Mouse (Mus musculus): Measurements from ENCODE around the gene Cacnb3. TPM values are rescaled to one million over a fixed set of nuclear protein-coding genes. Genes with fewer than 3 reads are reported as not detected.

Cacnb3 gene
- polyA plus RNA-seq, 1 experiment from 2014 or later = 43.1 TPM

DNA sequence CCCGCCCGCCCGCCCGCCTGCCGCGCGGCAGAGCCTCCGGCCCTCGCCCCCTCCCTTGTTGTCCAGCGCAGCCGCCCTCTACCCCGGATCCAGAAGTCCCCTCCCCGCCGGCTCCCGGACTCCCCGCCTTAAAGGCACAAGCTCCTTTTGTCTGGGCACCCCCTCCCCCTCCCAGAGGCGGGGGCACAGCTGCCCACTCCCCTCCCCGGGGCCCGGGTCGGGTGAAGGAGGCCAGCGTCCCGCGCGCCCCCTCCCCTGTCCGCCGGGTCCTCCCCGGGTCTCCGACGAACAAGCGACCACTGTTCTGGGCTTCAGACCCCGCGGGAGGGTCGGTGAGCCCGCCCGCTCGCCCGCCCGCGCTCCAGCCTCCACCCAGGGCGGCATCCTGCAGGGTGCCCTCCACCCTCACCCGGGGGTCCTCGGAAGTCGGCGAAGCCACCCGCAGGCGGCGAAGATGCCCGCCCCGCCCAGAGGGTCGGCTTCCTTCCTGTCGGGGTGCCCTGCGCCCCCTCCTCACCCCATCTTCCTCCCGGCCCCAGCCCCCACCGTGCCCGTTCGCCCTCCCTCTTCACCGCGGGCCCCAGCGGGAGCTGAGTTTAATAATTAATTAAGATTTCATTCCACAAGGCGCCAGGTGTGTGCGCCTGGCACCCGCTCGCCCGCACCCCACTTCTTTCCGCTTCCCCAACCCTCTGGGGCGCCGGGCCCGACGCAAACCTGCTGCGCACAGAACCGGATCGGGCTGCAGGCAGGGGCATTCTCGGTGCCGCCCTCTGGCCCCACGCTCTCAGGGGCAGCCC lies 21.1 kb upstream of the Cacnb3 start, which contains the start of gene Adcy6:
Gene Adcy6 (minus strand): TSS at position 746 of the 800 bp plus-strand sequence.
- Histone ChIP-seq H3K4me2 (peak within 1 kb of the TSS; percentile 94), H3K27me3 (no peaks in the 10 kb centered on the region), H3K4me1 (replicated peaks) (peaks cover 29% of the 10 kb centered on the region), H3K27ac (peak within 1 kb of the TSS; percentile 94), H3K36me3 (peaks cover 17% of the 10 kb centered on the region), H3K9ac (replicated peaks) (peak within 1 kb of the TSS; percentile 91), H3K9me3 (no peaks in the 10 kb centered on the region), H3K4me3 (replicated peaks) (peak within 1 kb of the TSS; percentile 83)
- under 1% methylated on average over 71 of the region's 75 CpGs for WGBS
- ATAC-seq (ENCODE audit: insufficient number of reproducible peaks, insufficient read depth, low FRiP score, low TSS enrichment, low read depth) = peak; percentile 71

DNA sequence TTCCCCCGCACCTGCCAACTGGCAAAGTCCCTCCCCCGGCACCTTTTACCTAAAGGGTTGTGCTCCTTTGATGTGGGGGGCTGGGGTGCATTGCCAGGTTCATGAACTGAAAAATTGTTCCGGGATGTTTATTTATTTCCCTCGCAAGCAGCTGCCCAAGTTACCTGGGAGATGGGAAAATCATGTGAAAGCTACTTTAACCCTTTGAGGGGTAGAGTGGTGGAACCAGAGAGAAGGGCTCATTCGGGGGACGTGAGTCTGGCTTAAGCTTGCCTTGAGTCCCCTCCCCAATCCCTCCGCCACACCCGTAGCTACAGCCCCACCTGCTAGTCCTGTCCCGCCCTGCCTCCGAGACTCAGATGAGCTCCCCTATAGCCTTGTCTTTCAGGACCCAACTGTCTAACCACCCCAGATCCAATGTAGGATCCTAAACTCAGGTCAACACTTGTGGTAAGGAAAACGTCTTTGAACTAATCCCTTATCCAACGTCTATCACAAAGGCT lies 20.5 kb upstream of the Cacnb3 start:
- peak overlapping the region; percentile 94 for H3K4me2 ChIP-seq
- no peaks in the 10 kb centered on the region for H3K27me3 ChIP-seq
- under 1% methylated on average over 12 of the region's 12 CpGs for WGBS
- H3K27ac ChIP-seq = peak overlapping the region; percentile 94
- H3K4me3 ChIP-seq (replicated peaks) = peak overlapping the region; percentile 83
- ATAC-seq (ENCODE audit: insufficient number of reproducible peaks, insufficient read depth, low FRiP score, low TSS enrichment, low read depth) = no peak
- peak overlapping the region; percentile 91 for H3K9ac ChIP-seq (replicated peaks)
- peaks cover 35% of the 10 kb centered on the region for H3K4me1 ChIP-seq (replicated peaks)
- H3K9me3 ChIP-seq = no peaks in the 10 kb centered on the region
- H3K36me3 ChIP-seq = peaks cover 13% of the 10 kb centered on the region

DNA sequence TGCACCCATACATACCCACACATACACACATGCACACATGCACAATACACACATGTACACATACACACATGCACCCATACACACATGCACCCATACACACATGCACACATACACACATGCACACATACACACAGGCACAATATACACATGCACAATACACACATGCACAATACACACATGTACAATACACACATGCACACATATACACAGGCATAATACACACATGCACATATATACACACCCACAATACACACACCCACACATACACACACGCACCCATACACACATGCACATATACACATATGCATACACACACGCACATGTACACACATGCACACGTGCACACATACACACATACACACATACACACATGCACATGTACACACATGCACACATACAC lies 18.4 kb upstream of the Cacnb3 start:
- Histone ChIP-seq H3K36me3 (no peaks in the 10 kb centered on the region), H3K4me3 (replicated peaks) (no peak overlapping the region), H3K27ac (no peak overlapping the region), H3K27me3 (no peaks in the 10 kb centered on the region), H3K4me2 (no peak overlapping the region), H3K9me3 (no peaks in the 10 kb centered on the region), H3K9ac (replicated peaks) (no peak overlapping the region), H3K4me1 (replicated peaks) (peaks cover 43% of the 10 kb centered on the region)
- 97% methylated on average over 3 of the region's 3 CpGs for WGBS
- no peak for ATAC-seq (ENCODE audit: insufficient number of reproducible peaks, insufficient read depth, low FRiP score, low TSS enrichment, low read depth)

DNA sequence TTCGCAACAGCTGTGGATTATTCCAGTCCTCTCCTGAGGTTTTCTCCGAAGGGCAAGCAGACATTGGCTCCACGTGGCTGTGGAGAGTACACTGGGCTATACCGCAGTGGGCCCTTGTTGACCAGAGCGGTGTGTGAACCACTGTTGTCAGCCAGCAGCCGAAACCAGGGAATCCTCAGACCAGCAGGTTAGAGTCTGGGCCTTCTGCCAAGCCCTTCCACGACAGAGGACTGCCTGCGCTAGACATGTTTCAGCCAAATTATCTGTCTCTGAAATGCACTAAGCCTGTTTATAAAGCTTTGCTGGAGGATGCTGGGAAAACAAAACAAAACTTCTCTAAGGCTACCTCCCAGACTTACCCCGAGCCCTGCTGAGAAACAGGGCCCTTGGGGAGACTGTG lies 16.1 kb upstream of the Cacnb3 start:
- H3K36me3 ChIP-seq = no peaks in the 10 kb centered on the region
- peaks cover 30% of the 10 kb centered on the region for H3K4me1 ChIP-seq (replicated peaks)
- no peak for ATAC-seq (ENCODE audit: insufficient number of reproducible peaks, insufficient read depth, low FRiP score, low TSS enrichment, low read depth)
- H3K27me3 ChIP-seq = 0 out of 2 replicates have a peak, but pooled peaks cover 3% of the 10 kb centered on the region
- H3K9ac ChIP-seq (replicated peaks) = no peak overlapping the region
- 45% methylated on average over 9 of the region's 9 CpGs for WGBS
- no peak overlapping the region for H3K4me3 ChIP-seq (replicated peaks)
- H3K27ac ChIP-seq = peak overlapping the region; percentile 80
- H3K9me3 ChIP-seq = no peaks in the 10 kb centered on the region; the same call in 1 of the 2 replicates
- H3K4me2 ChIP-seq = no peak overlapping the region; the same call in 1 of the 2 replicates

DNA sequence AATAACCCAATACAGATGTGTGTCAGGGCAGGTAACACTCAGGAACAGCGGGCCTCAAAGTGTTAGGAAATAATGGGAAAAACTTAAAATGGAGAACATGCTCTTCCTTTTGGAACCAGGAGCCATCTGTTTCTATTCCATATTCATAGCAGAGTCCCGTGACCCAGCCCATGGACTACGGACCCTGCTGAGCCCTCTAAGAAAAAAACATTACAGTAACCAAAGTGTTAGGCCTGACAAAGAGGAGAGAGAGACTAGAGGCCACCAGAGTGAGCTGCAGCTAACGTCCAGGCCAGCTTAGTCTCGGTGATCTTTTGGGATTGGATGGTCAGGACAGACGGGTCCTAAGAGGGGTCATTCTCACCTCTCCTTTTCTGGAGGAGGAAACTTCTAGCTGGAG lies 15.7 kb upstream of the Cacnb3 start:
- WGBS = 27% methylated on average over 6 of the region's 6 CpGs

DNA sequence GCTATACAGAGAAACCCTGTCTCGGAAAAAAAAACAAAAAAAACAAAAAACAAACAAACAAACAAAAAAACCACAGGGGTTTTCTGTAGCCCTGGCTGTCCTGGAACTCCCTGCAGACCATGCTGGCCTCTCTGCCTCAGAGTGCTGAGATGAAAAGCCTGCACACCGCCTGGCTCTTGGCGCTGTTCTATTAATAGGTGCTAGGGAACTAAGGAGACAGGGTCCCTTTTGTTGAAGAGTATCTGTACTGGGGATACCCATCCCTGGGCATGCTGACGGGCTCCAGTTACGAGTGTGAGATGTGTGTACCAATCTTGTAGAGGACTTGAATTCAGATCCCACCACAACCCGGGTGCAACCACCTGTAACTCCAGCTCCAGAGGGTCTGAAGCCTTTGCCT lies 14.9 kb upstream of the Cacnb3 start:
- H3K27ac ChIP-seq = no peak overlapping the region
- 73% methylated on average over 6 of the region's 6 CpGs for WGBS

More for the DNA sequence above, 15.7 kb upstream of the Cacnb3 start:
- ATAC-seq (ENCODE audit: insufficient number of reproducible peaks, insufficient read depth, low FRiP score, low TSS enrichment, low read depth) = no peak
- peaks cover 3% of the 10 kb centered on the region; the same call in 1 of the 2 replicates for H3K27me3 ChIP-seq
- H3K27ac ChIP-seq = peak overlapping the region; percentile 80
- H3K36me3 ChIP-seq = no peaks in the 10 kb centered on the region
- no peaks in the 10 kb centered on the region; the same call in 1 of the 2 replicates for H3K9me3 ChIP-seq
- no peak overlapping the region for H3K4me2 ChIP-seq
- no peak overlapping the region for H3K4me3 ChIP-seq (replicated peaks)
- no peak overlapping the region for H3K9ac ChIP-seq (replicated peaks)
- peaks cover 30% of the 10 kb centered on the region for H3K4me1 ChIP-seq (replicated peaks)

DNA sequence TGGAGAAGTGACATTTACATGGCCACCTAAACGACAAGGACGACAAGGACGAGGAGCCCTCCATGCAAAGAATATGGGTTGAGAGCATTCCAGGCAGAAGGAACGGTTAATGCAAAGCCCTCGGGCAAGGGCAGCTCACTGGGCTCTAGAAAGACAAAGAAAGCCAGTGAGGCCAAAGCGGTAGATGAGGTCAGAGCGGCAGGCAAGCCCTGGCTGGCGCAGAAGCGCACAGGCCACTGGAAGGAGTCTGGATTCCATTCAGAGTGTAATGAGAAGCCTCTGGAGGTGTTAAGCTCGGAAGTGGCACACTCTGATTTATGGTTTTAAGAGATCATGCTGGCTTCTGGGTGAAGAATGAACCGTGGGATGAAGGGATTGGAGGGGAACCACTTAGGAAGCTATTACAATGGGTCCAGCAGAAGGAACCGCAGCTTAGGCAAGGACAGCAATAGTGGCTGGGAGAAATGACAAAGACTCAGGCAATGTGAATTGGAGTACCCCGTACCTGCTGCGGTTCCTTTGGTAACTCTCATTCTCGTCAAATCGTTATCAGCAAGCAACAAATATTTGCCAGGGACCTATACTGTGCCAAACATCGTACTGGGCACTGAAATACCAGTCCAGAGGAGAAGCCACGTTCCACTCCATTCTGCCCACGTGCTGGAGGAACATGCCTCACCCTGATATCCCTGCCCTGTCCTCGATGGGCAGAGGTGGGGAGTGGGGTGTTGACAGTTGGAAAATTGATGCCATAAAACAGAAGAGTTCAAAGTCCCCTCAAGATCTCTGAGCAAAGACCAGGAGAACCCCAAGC lies 14.1 kb upstream of the Cacnb3 start:
- H3K9me3 ChIP-seq = no peaks in the 10 kb centered on the region; the same call in 1 of the 2 replicates
- no peaks in the 10 kb centered on the region for H3K36me3 ChIP-seq
- H3K27ac ChIP-seq = no peak overlapping the region
- H3K27me3 ChIP-seq = peaks cover 3% of the 10 kb centered on the region; the same call in 1 of the 2 replicates
- H3K4me1 ChIP-seq (replicated peaks) = peaks cover 27% of the 10 kb centered on the region
- H3K4me3 ChIP-seq (replicated peaks) = no peak overlapping the region; the same call in 1 of the 2 replicates
- ATAC-seq (ENCODE audit: insufficient number of reproducible peaks, insufficient read depth, low FRiP score, low TSS enrichment, low read depth) = no peak
- 20% methylated on average over 20 of the region's 20 CpGs for WGBS
- H3K9ac ChIP-seq (replicated peaks) = no peak overlapping the region
- peak overlapping the region; percentile 47 for H3K4me2 ChIP-seq

More for the DNA sequence above, 14.9 kb upstream of the Cacnb3 start:
- ATAC-seq (ENCODE audit: insufficient number of reproducible peaks, insufficient read depth, low FRiP score, low TSS enrichment, low read depth) = no peak
- H3K9ac ChIP-seq (replicated peaks) = no peak overlapping the region
- H3K4me2 ChIP-seq = no peak overlapping the region
- no peaks in the 10 kb centered on the region; the same call in 1 of the 2 replicates for H3K9me3 ChIP-seq
- H3K4me1 ChIP-seq (replicated peaks) = peaks cover 27% of the 10 kb centered on the region
- H3K4me3 ChIP-seq (replicated peaks) = no peak overlapping the region
- H3K36me3 ChIP-seq = no peaks in the 10 kb centered on the region
- H3K27me3 ChIP-seq = peaks cover 3% of the 10 kb centered on the region; the same call in 1 of the 2 replicates

DNA sequence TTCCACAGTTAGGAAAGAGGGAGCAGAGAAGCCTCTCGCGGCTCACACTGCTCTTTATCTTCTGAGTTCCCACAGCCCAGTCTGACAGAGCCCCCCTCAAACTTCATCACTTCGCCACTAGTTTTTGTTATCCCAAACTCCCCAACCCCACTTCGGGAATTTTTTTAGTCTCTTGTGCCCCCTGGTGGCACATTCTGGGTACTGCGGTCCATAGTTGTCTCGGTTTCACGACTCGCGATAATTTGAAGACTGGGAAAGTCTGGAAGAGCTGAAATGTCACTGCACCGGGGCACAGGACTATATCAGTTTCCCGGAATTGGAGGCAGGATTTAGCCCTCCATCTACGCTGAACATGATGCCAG lies 13.5 kb upstream of the Cacnb3 start:
- ATAC-seq (ENCODE audit: insufficient number of reproducible peaks, insufficient read depth, low FRiP score, low TSS enrichment, low read depth) = no peak
- H3K36me3 ChIP-seq = no peaks in the 10 kb centered on the region
- no peak overlapping the region for H3K27ac ChIP-seq
- no peak overlapping the region for H3K9ac ChIP-seq (replicated peaks)
- no peaks in the 10 kb centered on the region; the same call in 1 of the 2 replicates for H3K9me3 ChIP-seq
- peaks cover 29% of the 10 kb centered on the region for H3K4me1 ChIP-seq (replicated peaks)
- peak overlapping the region; percentile 47 for H3K4me2 ChIP-seq
- peaks cover 3% of the 10 kb centered on the region; the same call in 1 of the 2 replicates for H3K27me3 ChIP-seq
- H3K4me3 ChIP-seq (replicated peaks) = no peak overlapping the region
- under 1% methylated on average over 12 of the region's 12 CpGs for WGBS

DNA sequence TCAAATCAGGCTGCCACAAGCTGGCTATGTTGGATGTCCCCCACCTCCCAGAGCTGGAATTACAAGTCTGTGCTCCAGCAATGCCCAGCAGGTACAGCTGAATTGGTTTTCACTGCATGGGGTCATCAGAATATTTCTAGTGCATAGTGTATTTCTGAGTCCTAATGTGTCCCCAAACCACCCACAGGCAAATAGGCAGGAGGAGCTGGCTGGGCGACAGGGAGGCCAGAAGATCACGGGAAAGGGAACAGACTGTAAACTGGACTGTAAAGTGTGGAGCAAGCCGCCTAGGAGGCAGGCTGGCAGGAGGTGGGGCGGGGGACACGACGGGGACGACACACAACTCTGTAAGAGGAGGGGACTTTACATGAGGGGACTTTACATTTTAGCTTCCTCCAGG lies 8.4 kb upstream of the Cacnb3 start:
- no peak overlapping the region for H3K4me3 ChIP-seq (replicated peaks)
- peaks cover 8% of the 10 kb centered on the region for H3K4me1 ChIP-seq (replicated peaks)
- H3K27ac ChIP-seq = no peak overlapping the region
- H3K9me3 ChIP-seq = no peaks in the 10 kb centered on the region; the same call in 1 of the 2 replicates
- H3K9ac ChIP-seq (replicated peaks) = no peak overlapping the region
- H3K4me2 ChIP-seq = no peak overlapping the region
- no peaks in the 10 kb centered on the region for H3K36me3 ChIP-seq
- no peak for ATAC-seq (ENCODE audit: insufficient number of reproducible peaks, insufficient read depth, low FRiP score, low TSS enrichment, low read depth)
- 5% methylated on average over 7 of the region's 7 CpGs for WGBS
- peaks cover 17% of the 10 kb centered on the region for H3K27me3 ChIP-seq

DNA sequence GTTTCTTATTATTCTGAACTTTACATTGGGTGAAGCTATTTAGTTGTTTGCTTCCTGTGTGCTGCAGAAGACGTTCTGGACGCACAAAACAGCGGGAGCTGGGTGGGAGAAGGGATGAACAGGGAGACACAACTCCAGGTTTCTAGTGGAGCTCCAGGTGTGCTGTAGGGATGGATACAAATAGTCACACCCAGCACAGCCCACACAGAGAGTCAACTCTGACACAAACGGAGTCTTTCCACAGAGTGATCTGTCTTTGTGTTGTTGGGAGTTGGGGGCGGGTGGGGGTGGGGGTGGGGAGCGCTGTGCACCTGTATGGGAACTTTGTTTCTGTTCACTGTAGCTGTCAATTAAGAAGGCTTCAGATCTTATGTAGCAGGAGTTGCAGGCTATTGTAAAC lies 7.9 kb upstream of the Cacnb3 start:
- Histone ChIP-seq H3K27ac (no peak overlapping the region), H3K4me1 (replicated peaks) (peaks cover 8% of the 10 kb centered on the region), H3K36me3 (no peaks in the 10 kb centered on the region), H3K4me2 (no peak overlapping the region), H3K27me3 (peaks cover 17% of the 10 kb centered on the region), H3K4me3 (replicated peaks) (no peak overlapping the region), H3K9ac (replicated peaks) (no peak overlapping the region), H3K9me3 (no peaks in the 10 kb centered on the region; the same call in 1 of the 2 replicates)
- ATAC-seq (ENCODE audit: insufficient number of reproducible peaks, insufficient read depth, low FRiP score, low TSS enrichment, low read depth) = no peak
- 24% methylated on average over 6 of the region's 6 CpGs for WGBS

DNA sequence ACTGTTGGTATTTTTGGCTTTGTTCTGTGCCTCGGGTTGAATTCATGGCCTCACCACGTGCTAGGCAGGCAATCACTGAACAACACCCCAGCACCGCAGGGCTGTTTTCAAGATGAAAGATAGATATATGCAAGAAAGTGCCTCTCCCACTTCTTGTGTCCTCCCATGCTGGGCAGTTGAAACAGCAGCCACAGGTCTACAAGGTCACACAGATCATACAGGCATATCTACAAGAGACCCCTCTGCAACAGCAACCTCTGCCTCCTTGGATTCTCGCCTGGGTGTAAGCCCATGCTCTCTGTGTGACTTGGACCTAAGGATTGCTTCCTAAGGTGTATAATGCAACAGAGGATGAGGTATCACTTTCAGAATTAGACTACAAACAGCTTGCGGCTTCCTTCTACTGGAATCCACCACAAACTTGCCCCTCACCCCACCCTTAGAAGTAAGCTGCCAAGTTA lies 7.2 kb upstream of the Cacnb3 start:
- H3K9ac ChIP-seq (replicated peaks) = no peak overlapping the region
- peaks cover 21% of the 10 kb centered on the region for H3K27me3 ChIP-seq
- no peaks in the 10 kb centered on the region for H3K36me3 ChIP-seq
- H3K9me3 ChIP-seq = no peaks in the 10 kb centered on the region; the same call in 1 of the 2 replicates
- H3K4me1 ChIP-seq (replicated peaks) = peaks cover 12% of the 10 kb centered on the region
- no peak overlapping the region for H3K4me2 ChIP-seq
- WGBS = 59% methylated on average over 5 of the region's 5 CpGs
- no peak overlapping the region for H3K4me3 ChIP-seq (replicated peaks)
- H3K27ac ChIP-seq = no peak overlapping the region
- ATAC-seq (ENCODE audit: insufficient number of reproducible peaks, insufficient read depth, low FRiP score, low TSS enrichment, low read depth) = no peak

All from limb, embryonic 12.5 days (tissue).